Mouse (Mus musculus) MEL (cell line): ENCODE data around the gene Sptssa. TPM values are rescaled to one million over a fixed set of nuclear protein-coding genes. Genes with fewer than 3 reads are reported as not detected.

Experiments used
- DNase-seq: peaks from one replicate; pipeline ENCODE4 v3.0.0; 2011; ENCODE audit warnings: low read depth, low spot score
- H3K27ac ChIP-seq: 2 replicates; pipeline ENCODE4 v1.5.1; 2012; ENCODE audit warnings: low read depth, mild to moderate bottlenecking, control low read depth, low read length, moderate library complexity; ENCODE audit not compliant: control insufficient read depth
- H3K27me3 ChIP-seq, 2 experiments: fragments of 150-350 bp in 1 of 2; sonication (generic) in 1 of 2; 2 replicates each; pipeline ENCODE4 v1.6.1; 2012; ENCODE audit warnings: low read length in 2 of 2, mild to moderate bottlenecking in 2 of 2, improper control_type of control experiment in 1 of 2, moderate library complexity in 1 of 2; ENCODE audit not compliant: insufficient read depth in 2 of 2, control insufficient read depth in 1 of 2
- H3K36me3 ChIP-seq, 2 experiments: 2 replicates each; pipeline ENCODE4 v1.6.1; 2012 to 2014; ENCODE audit warnings: low read length in 2 of 2, improper control_type of control experiment in 1 of 2, inconsistent platforms in 1 of 2, mild to moderate bottlenecking in 1 of 2; ENCODE audit not compliant: insufficient read depth in 2 of 2, control insufficient read depth in 1 of 2
- H3K4me1 ChIP-seq, 2 experiments: fragments of 150-350 bp in 1 of 2; sonication (generic) in 1 of 2; 2 replicates each; pipeline ENCODE4 v1.6.1; 2012; ENCODE audit warnings: low read length in 2 of 2, improper control_type of control experiment in 1 of 2, mild to moderate bottlenecking in 1 of 2; ENCODE audit not compliant: insufficient read depth in 2 of 2, control insufficient read depth in 1 of 2
- H3K4me3 ChIP-seq, 2 experiments: fragments of 150-350 bp in 1 of 2; sonication (generic) in 1 of 2; 2 replicates each; pipeline ENCODE4 v1.5.1; 2012; ENCODE audit warnings: low read depth in 2 of 2, low read length in 2 of 2, mild to moderate bottlenecking in 2 of 2, moderate library complexity in 2 of 2, control low read depth in 1 of 2, improper control_type of control experiment in 1 of 2; ENCODE audit not compliant: control insufficient read depth in 1 of 2, insufficient read depth in 1 of 2
- H3K79me2 ChIP-seq: 2 replicates; pipeline ENCODE4 v1.6.1; 2012; ENCODE audit warnings: mild to moderate bottlenecking, low read length, moderate library complexity; ENCODE audit not compliant: control insufficient read depth, poor library complexity, insufficient read depth
- H3K9ac ChIP-seq: 2 replicates; pipeline ENCODE4 v1.6.1; 2012; ENCODE audit warnings: low read depth, mild to moderate bottlenecking, control low read depth, low read length, moderate library complexity; ENCODE audit not compliant: control insufficient read depth, poor library complexity, severe bottlenecking
- H3K9me3 ChIP-seq: fragments of 150-350 bp; sonication (generic); replicated peaks from 2 replicates; pipeline ENCODE4 v1.6.1; 2012; ENCODE audit warnings: mild to moderate bottlenecking, low read length, improper control_type of control experiment, moderate library complexity; ENCODE audit not compliant: insufficient read depth
- BHLHE40 ChIP-seq: IDR thresholded peaks from 2 replicates; pipeline ENCODE4 v1.6.1; 2012; ENCODE audit warnings: low read depth, mild to moderate bottlenecking, inconsistent platforms, low read length, improper control_type of control experiment, borderline replicate concordance
- CHD1 ChIP-seq: IDR thresholded peaks from 2 replicates; pipeline ENCODE4 v1.6.1; 2012; ENCODE audit warnings: low read depth, mild to moderate bottlenecking, inconsistent platforms, low read length, improper control_type of control experiment
- E2F4 ChIP-seq: IDR thresholded peaks from 2 replicates; pipeline ENCODE4 v1.6.1; 2011; ENCODE audit warnings: low read depth, low read length, improper control_type of control experiment, borderline replicate concordance
- ETS1 ChIP-seq: IDR thresholded peaks from 2 replicates; pipeline ENCODE4 v1.6.1; 2012; ENCODE audit warnings: low read depth, mild to moderate bottlenecking, inconsistent platforms, low read length, improper control_type of control experiment, moderate library complexity
- GATA1 ChIP-seq: IDR thresholded peaks from 2 replicates; pipeline ENCODE4 v1.6.1; 2011; ENCODE audit warnings: low read depth, low read length, improper control_type of control experiment
- HCFC1 ChIP-seq: IDR thresholded peaks from 2 replicates; pipeline ENCODE4 v1.6.1; 2012; ENCODE audit warnings: low read depth, mild to moderate bottlenecking, inconsistent platforms, low read length, improper control_type of control experiment, moderate library complexity
- JUND ChIP-seq: IDR thresholded peaks from 2 replicates; pipeline ENCODE4 v1.6.1; 2011; ENCODE audit warnings: low read depth, mild to moderate bottlenecking, improper control_type of control experiment, low read length
- MAFK ChIP-seq: IDR thresholded peaks from 2 replicates; pipeline ENCODE4 v1.6.1; 2011; ENCODE audit warnings: low read depth, mild to moderate bottlenecking, low read length, improper control_type of control experiment, borderline replicate concordance
- MAZ ChIP-seq: IDR thresholded peaks from 2 replicates; pipeline ENCODE4 v1.6.1; 2012; ENCODE audit warnings: low read depth, mild to moderate bottlenecking, inconsistent platforms, low read length, improper control_type of control experiment
- MEF2A ChIP-seq: IDR thresholded peaks from 2 replicates; pipeline ENCODE4 v1.6.1; 2014; ENCODE audit warnings: low read depth, mild to moderate bottlenecking, inconsistent platforms, low read length, improper control_type of control experiment; ENCODE audit not compliant: poor library complexity, insufficient replicate concordance, severe bottlenecking; ENCODE audit errors: extremely low read depth
- MYC ChIP-seq: IDR thresholded peaks from 2 replicates; pipeline ENCODE4 v1.6.1; 2011; ENCODE audit warnings: low read depth, mild to moderate bottlenecking, low read length, improper control_type of control experiment, moderate library complexity
- NRF1 ChIP-seq: IDR thresholded peaks from 2 replicates; pipeline ENCODE4 v1.6.1; 2014; ENCODE audit warnings: low read depth, mild to moderate bottlenecking, inconsistent platforms, low read length, improper control_type of control experiment, moderate library complexity; ENCODE audit not compliant: poor library complexity, insufficient read depth, severe bottlenecking
- POLR2A ChIP-seq, 2 experiments: IDR thresholded peaks; 2 replicates each; pipeline ENCODE4 v1.6.1; 2011 to 2012; ENCODE audit warnings: low read length in 2 of 2, mild to moderate bottlenecking in 2 of 2, control low read depth in 1 of 2, improper control_type of control experiment in 1 of 2, low read depth in 1 of 2, moderate library complexity in 1 of 2; ENCODE audit not compliant: control insufficient read depth in 1 of 2, insufficient read depth in 1 of 2, poor library complexity in 1 of 2
- POLR2AphosphoS2 ChIP-seq: IDR thresholded peaks from 2 replicates; pipeline ENCODE4 v1.6.1; 2011; ENCODE audit warnings: low read length, improper control_type of control experiment
- POLR2AphosphoS5 ChIP-seq: IDR thresholded peaks from 2 replicates; pipeline ENCODE4 v1.6.1; 2012; ENCODE audit warnings: low read depth, borderline replicate concordance, mild to moderate bottlenecking, inconsistent platforms, low read length, moderate library complexity, mixed read lengths
- RAD21 ChIP-seq: IDR thresholded peaks from 2 replicates; pipeline ENCODE4 v1.6.1; 2011; ENCODE audit warnings: mild to moderate bottlenecking, low read depth, low read length, improper control_type of control experiment
- RCOR1 ChIP-seq: IDR thresholded peaks from 2 replicates; pipeline ENCODE4 v1.6.1; 2012; ENCODE audit warnings: low read depth, mild to moderate bottlenecking, inconsistent platforms, low read length, improper control_type of control experiment
- SIN3A ChIP-seq: IDR thresholded peaks from 2 replicates; pipeline ENCODE4 v1.6.1; 2012; ENCODE audit warnings: low read length, improper control_type of control experiment, inconsistent platforms
- TBP ChIP-seq: IDR thresholded peaks from 2 replicates; pipeline ENCODE4 v1.8.0; 2011; ENCODE audit warnings: low read depth, low read length, improper control_type of control experiment
- TCF12 ChIP-seq: IDR thresholded peaks from 2 replicates; pipeline ENCODE4 v1.6.1; 2014; ENCODE audit warnings: low read depth, mild to moderate bottlenecking, inconsistent platforms, low read length, improper control_type of control experiment, moderate library complexity
- USF2 ChIP-seq, 2 experiments: IDR thresholded peaks; 2 replicates each; pipeline ENCODE4 v1.6.1; 2011 to 2012; ENCODE audit warnings: improper control_type of control experiment in 2 of 2, low read length in 2 of 2, borderline replicate concordance in 1 of 2, inconsistent platforms in 1 of 2, low read depth in 1 of 2, mild to moderate bottlenecking in 1 of 2; ENCODE audit not compliant: insufficient read depth in 1 of 2
- ZC3H11A ChIP-seq: IDR thresholded peaks from 2 replicates; pipeline ENCODE4 v1.6.1; 2012; ENCODE audit warnings: low read depth, mild to moderate bottlenecking, inconsistent platforms, low read length, improper control_type of control experiment
- ZMIZ1 ChIP-seq: IDR thresholded peaks from 2 replicates; pipeline ENCODE4 v1.6.1; 2012; ENCODE audit warnings: low read depth, mild to moderate bottlenecking, inconsistent platforms, low read length, improper control_type of control experiment, moderate library complexity
- polyA plus RNA-seq, 2 experiments: library from polyadenylated mRNA; stranded (reverse) in 1 of 2; unstranded in 1 of 2; fragments of >175 nt in 1 of 2; fragments of >200 nt in 1 of 2; gene quantifications; 2 replicates each; pipeline versions ENCODE4 v1.2.1 to v1.2.4; 2012; ENCODE audit warnings: low replicate concordance in 2 of 2, low read depth in 1 of 2; ENCODE audit not compliant: insufficient read length in 2 of 2, insufficient read depth in 1 of 2, missing spikeins in 1 of 2
- total RNA-seq: library from RNA; depleted of rRNA; stranded (reverse); fragments of 300-350 nt; gene quantifications from 2 replicates; pipeline ENCODE4 v1.2.3, GENCODE M21; 2012

Gene Sptssa
- total and polyA plus RNA-seq, 3 experiments = 58.1 to 166 TPM; not detected in 1

GRCm38 (mm10) chr12:54696242-54697002, 40.0 kb upstream of the Sptssa start:
- Histone ChIP-seq H3K27me3 (no peaks in the 10 kb centered on the region), H3K27ac (peak overlapping the region; percentile 60), H3K4me3 (peak overlapping the region; percentile 49 to 81), H3K36me3 (peaks cover 0 to 11% of the 10 kb centered on the region in 2 experiments; a peak in 2 of 4 replicates), H3K9ac (peak overlapping the region; percentile 73), H3K9me3 (no peaks in the 10 kb centered on the region), H3K79me2 (peaks cover 9% of the 10 kb centered on the region), H3K4me1 (peaks cover 3 to 13% of the 10 kb centered on the region in 2 experiments; a peak in 3 of 4 replicates)
- peak; percentile 95 for DNase-seq
- TF ChIP-seq RAD21 (no peak), SIN3A (peak; percentile 70), TBP (peak; percentile 99), GATA1 (no peak), RCOR1 (peak; percentile 33; the same call in 1 of the 2 replicates), ETS1 (peak; percentile 96), MAZ (peak; percentile 60; the same call in 1 of the 2 replicates), USF2 (IDR thresholded peaks at IDR 0.05; ENCODE audit: borderline replicate concordance in 1 of 2, insufficient read depth in 1 of 2, low read depth in 1 of 2, low read length in 2 of 2) (no peak), MAFK (no peak), TCF12 (peak; percentile 51), POLR2AphosphoS2 (peak; percentile 100), POLR2A (IDR thresholded peaks at IDR 0.05; ENCODE audit: control insufficient read depth in 1 of 2, insufficient read depth in 1 of 2, low read depth in 1 of 2, low read length in 2 of 2, poor library complexity in 1 of 2) (peak; percentile 99), ZC3H11A (no peak), NRF1 (no peak), CHD1 (no peak), MEF2A (peak; percentile 15; the same call in 1 of the 2 replicates), E2F4 (no peak), HCFC1 (peak; percentile 80), ZMIZ1 (peak; percentile 100), BHLHE40 (no peak), JUND (peak; percentile 57; the same call in 1 of the 2 replicates), MYC (0 out of 2 replicates have a peak, but pooled peaks have one; percentile 17), POLR2AphosphoS5 (peak; percentile 100)
